Comparison of ENCODE assay signal across 8 mouse cellular contexts in the genomic region with DNA sequence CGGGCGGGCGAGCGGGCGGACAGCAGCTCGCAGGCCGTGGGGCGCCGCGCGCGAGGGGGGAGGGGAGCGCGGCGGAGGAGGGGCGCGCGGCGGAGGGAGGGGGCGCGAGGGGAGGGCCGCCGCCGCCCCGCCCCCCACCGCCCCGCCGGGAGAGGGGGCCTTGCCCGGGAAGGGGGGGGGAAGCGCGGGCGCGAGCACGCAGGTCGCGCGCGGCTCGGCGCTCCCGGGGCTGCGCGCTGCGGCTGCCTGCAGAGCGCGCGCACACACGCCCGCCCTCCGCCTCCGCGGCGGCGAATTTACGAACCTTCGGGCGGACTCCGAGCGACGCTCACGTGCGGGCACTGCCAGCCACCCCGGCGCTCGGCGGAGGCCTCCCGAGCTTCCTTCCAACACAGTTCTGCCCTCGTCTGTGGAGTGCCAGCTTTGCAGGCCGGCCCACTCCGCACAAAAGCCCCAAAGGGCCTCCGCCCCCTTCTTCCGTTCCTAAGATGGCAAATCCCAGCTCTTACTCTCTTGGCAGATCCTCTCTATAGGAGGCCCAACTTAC. TPM values are rescaled to one million over a fixed set of nuclear protein-coding genes. Genes with fewer than 3 reads are reported as not detected.
DNase-seq lines count a peak whose midpoint lies in the region; ATAC-seq lines count a peak whose summit lies in the region.

No protein-coding gene starts in this region.

- peaks cover 3% of the 10 kb centered on the region for H3K27me3 ChIP-seq in megakaryocyte, embryonic 14.5 days (replicated peaks)

- H3K4me1 ChIP-seq in megakaryocyte, embryonic 14.5 days, result peaks cover 53% of the 10 kb centered on the region

- H3K9me3 ChIP-seq in megakaryocyte, embryonic 14.5 days, result no peaks in the 10 kb centered on the region

- DNase-seq in adipocyte (ENCODE audit: low spot score), result peak; percentile 97
- DNase-seq in gastrocnemius, adult 8-10 months (ENCODE audit: low spot score in 2 of 2), result peak; percentile 24 to 43
- peak; percentile 80 for DNase-seq in induced T-regulatory cell, adult 2 months (ENCODE audit: low read depth)
- DNase-seq in left cerebral cortex, adult 9 months (ENCODE audit: low spot score in 2 of 2), result peak; percentile 51 to 64
- DNase-seq in right cerebral cortex, postnatal 10 days (ENCODE audit: low spot score in 2 of 2), result peak; percentile 77 to 79
- peak; percentile 50 to 63 for DNase-seq in urinary bladder, postnatal 36 days (ENCODE audit: low spot score in 2 of 2)

- peak overlapping the region; percentile 93 for H3K4me3 ChIP-seq in megakaryocyte, embryonic 14.5 days (replicated peaks)

- ATAC-seq in common myeloid progenitor, adult 5-6 weeks (replicated peaks; ENCODE audit: low read depth, poor library complexity, severe bottlenecking), result peak; percentile 33

- peaks cover 49% of the 10 kb centered on the region for H3K36me3 ChIP-seq in megakaryocyte, embryonic 14.5 days (replicated peaks; ENCODE audit: low read length)

RNA-seq across cellular contexts. Expression of gene Csad, which starts 0.6 kb away (rescaled TPM):
- 7.0 and 27.8 TPM in 2 replicates for total RNA-seq in common myeloid progenitor, adult 5-6 weeks (2017)
- 1 to 10 TPM; 5.6 to 8.5 (median 7.6) TPM for total RNA-seq in gastrocnemius, adult 8-10 months (2022)
- polyA plus RNA-seq in megakaryocyte, embryonic 14.5 days (2012; ENCODE audit: insufficient read depth, low replicate concordance), result 13.8 and 14.5 TPM in 2 replicates

RNA-seq across cellular contexts. Expression of gene Zfp740, which starts 0.9 kb away (rescaled TPM):
- total RNA-seq in common myeloid progenitor, adult 5-6 weeks (2017), result 33.7 and 35.4 TPM in 2 replicates
- total RNA-seq in gastrocnemius, adult 8-10 months (2022), result 10 to 100 TPM; 25.6 to 28.1 (median 26.8) TPM
- 2.5 and 3.8 TPM in 2 replicates for polyA plus RNA-seq in megakaryocyte, embryonic 14.5 days (2012; ENCODE audit: insufficient read depth, low replicate concordance)

RNA-seq across cellular contexts. Expression of gene Itgb7, which starts 27.8 kb away (rescaled TPM):
- 81.3 and 108 TPM in 2 replicates for total RNA-seq in common myeloid progenitor, adult 5-6 weeks (2017)
- 1 to 10 TPM in 2 of 4 experiments, under 1 TPM in 2; 0.34 to 1.8 (median 1.0) TPM for total RNA-seq in gastrocnemius, adult 8-10 months (2022)
- polyA plus RNA-seq in megakaryocyte, embryonic 14.5 days (2012; ENCODE audit: insufficient read depth, low replicate concordance), result 1.9 and 19.9 TPM in 2 replicates

RNA-seq across cellular contexts. Expression of gene Rarg, which starts 53.4 kb away (rescaled TPM):
- total RNA-seq in common myeloid progenitor, adult 5-6 weeks (2017), result 1.2 and 3.9 TPM in 2 replicates
- total RNA-seq in gastrocnemius, adult 8-10 months (2022), result 1 to 10 TPM; 4.4 to 9.8 (median 8.4) TPM
- polyA plus RNA-seq in megakaryocyte, embryonic 14.5 days (2012; ENCODE audit: insufficient read depth, low replicate concordance), result 68.7 and 69.9 TPM in 2 replicates

RNA-seq across cellular contexts. Expression of gene Soat2, which starts 53.6 kb away (rescaled TPM):
- total RNA-seq in common myeloid progenitor, adult 5-6 weeks (2017), result 3.3 and 6.3 TPM in 2 replicates
- total RNA-seq in gastrocnemius, adult 8-10 months (2022), result under 1 TPM in 2 of 4 experiments, not detected in 2; 0.10 to 0.21 TPM
- polyA plus RNA-seq in megakaryocyte, embryonic 14.5 days (2012; ENCODE audit: insufficient read depth, low replicate concordance), result 0.76 and 3.6 TPM in 2 replicates

Comparison
In these comparisons a context has a peak if more than half of its experiments do, and no peak if none do; other contexts are left out.
1. Peak in every context shown above with its lines: DNase-seq, ATAC-seq and H3K4me3 ChIP-seq.
2. DNase-seq: peak in every context shown above with its lines; median percentile 97 in adipocyte; 80 in induced T-regulatory cell, adult 2 months; 78 in right cerebral cortex, postnatal 10 days; 58 in left cerebral cortex, adult 9 months; 56 in urinary bladder, postnatal 36 days; 34 in gastrocnemius, adult 8-10 months.
3. RNA of gene Itgb7, which starts 27.8 kb away (total RNA-seq): 81.3 to 108 TPM in common myeloid progenitor, adult 5-6 weeks; 0.34 to 1.8 TPM in gastrocnemius, adult 8-10 months; every median in the first group is over 10 times any median in the second.